ENCODE assay signal across 23 mouse cellular contexts in genomic region chrX:75489886-75490285, GRCm38 (mm10).
"Had no signal": no experiment of that assay in that cellular context is flagged by ENCODE, and none has a peak within 500 bp of the region (broad histone marks: within the 10 kb centered on the region; RNA-seq: fewer than 3 reads in every experiment).

No protein-coding gene starts in this region.

- H3K27ac ChIP-seq: heart, adult 2 months; heart, embryonic 13.5 days; heart, embryonic 15.5 days; hindbrain, embryonic 13.5 days; hindbrain, embryonic 15.5 days; intestine, embryonic 15.5 days; kidney, postnatal 0 days; left cerebral cortex, adult 2 months; limb, embryonic 10.5 days; limb, embryonic 12.5 days had no signal

- H3K4me1 ChIP-seq: heart, embryonic 13.5 days; heart, embryonic 15.5 days; hindbrain, embryonic 13.5 days; hindbrain, embryonic 15.5 days; intestine, embryonic 15.5 days; limb, embryonic 10.5 days; limb, embryonic 12.5 days had no signal

- H3K9me3 ChIP-seq: heart, embryonic 13.5 days; heart, embryonic 15.5 days; hindbrain, embryonic 13.5 days; hindbrain, embryonic 15.5 days; intestine, embryonic 15.5 days; limb, embryonic 10.5 days; limb, embryonic 12.5 days had no signal

- ATAC-seq: inflammation-experienced regulatory T-cells, adult 6 months; intestine, embryonic 15.5 days; intestine, postnatal 0 days had no signal

- DNase-seq: gastrocnemius, postnatal 14 days; gastrocnemius, postnatal 36 days; heart, adult 11 months; heart, adult 2 months; heart, postnatal 14 days; heart, postnatal 36 days; kidney, adult 18-20 months; kidney, adult 8-10 months; kidney, postnatal 14 days; kidney, postnatal 36 days; liver had no signal

- H3K9ac ChIP-seq: heart, embryonic 13.5 days; heart, embryonic 15.5 days; hindbrain, embryonic 13.5 days; hindbrain, embryonic 15.5 days; intestine, embryonic 15.5 days; limb, embryonic 12.5 days had no signal

- H3K4me2 ChIP-seq: heart, embryonic 11.5 days; heart, embryonic 13.5 days; heart, embryonic 15.5 days; hindbrain, embryonic 13.5 days; hindbrain, embryonic 15.5 days; intestine, embryonic 15.5 days; limb, embryonic 12.5 days had no signal

- H3K36me3 ChIP-seq: heart, embryonic 13.5 days; heart, embryonic 15.5 days; hindbrain, embryonic 13.5 days; hindbrain, embryonic 15.5 days; intestine, embryonic 15.5 days; limb, embryonic 10.5 days; limb, embryonic 12.5 days had no signal

- H3K4me3 ChIP-seq: heart, adult 2 months; heart, embryonic 13.5 days; heart, embryonic 15.5 days; hindbrain, embryonic 13.5 days; hindbrain, embryonic 15.5 days; intestine, embryonic 15.5 days; left cerebral cortex, adult 2 months; limb, embryonic 10.5 days; limb, embryonic 12.5 days had no signal

- H3K27me3 ChIP-seq: heart, embryonic 13.5 days; heart, embryonic 15.5 days; hindbrain, embryonic 13.5 days; hindbrain, embryonic 15.5 days; intestine, embryonic 15.5 days; limb, embryonic 12.5 days had no signal
